Mouse (Mus musculus) monocyte, adult 2 months (primary cell): Measurements from ENCODE around the gene Mlycd.

Experiments
- DNase-seq, 2 experiments: peaks; one replicate each; pipeline ENCODE4 v3.0.0; 2022; ENCODE audit warnings: low spot score in 2 of 2, low read depth in 1 of 2

Gene Mlycd

DNA sequence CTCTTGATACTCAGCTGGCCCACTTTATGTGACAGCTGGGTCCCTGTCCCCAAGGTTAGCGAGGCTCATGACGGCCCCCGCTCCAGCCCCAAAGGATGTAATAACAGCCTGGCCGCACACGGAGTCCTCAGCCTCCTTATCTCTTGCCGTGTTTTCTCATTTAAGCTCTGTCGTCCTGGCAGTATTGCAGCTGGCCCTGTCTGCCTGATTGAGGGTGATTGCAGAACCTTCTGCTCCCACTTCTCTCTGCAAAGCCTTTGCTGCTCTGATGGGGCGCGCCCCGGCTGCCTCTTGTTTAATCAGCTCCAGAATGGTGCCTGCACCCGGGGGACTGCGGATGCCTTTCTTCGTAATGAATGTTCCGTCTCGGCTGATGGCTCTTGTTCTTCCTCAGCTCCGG lies 65.0 kb downstream of the Mlycd start:
- no peak for DNase-seq
